Mouse (Mus musculus) liver, embryonic 15.5 days (tissue): ENCODE data around the gene Eif4g3. TPM values are rescaled to one million over a fixed set of nuclear protein-coding genes. Genes with fewer than 3 reads are reported as not detected.

Source experiments
- ATAC-seq: fragments of 200-750 bp; cut with Nextera tagmentation; 2 replicates; pipeline ENCODE4 v1.8.0; 2017; ENCODE audit warnings: moderate number of reproducible peaks, mild to moderate bottlenecking, moderate library complexity; ENCODE audit not compliant: insufficient read depth
- H3K27ac ChIP-seq: fragments of 300-500 bp; sonication (generic); replicated peaks from 2 replicates; pipeline ENCODE4 v1.5.1; 2015; ENCODE audit warnings: mild to moderate bottlenecking, inconsistent platforms
- H3K27me3 ChIP-seq: fragments of 300-500 bp; sonication (generic); 2 replicates; pipeline ENCODE4 v1.6.1; 2015; ENCODE audit warnings: mild to moderate bottlenecking, inconsistent platforms
- H3K36me3 ChIP-seq: fragments of 300-500 bp; sonication (generic); replicated peaks from 2 replicates; pipeline ENCODE4 v1.6.1; 2015; ENCODE audit warnings: moderate library complexity, mild to moderate bottlenecking, inconsistent platforms
- H3K4me1 ChIP-seq: fragments of 300-500 bp; sonication (generic); replicated peaks from 2 replicates; pipeline ENCODE4 v1.6.1; 2015; ENCODE audit warnings: inconsistent platforms
- H3K4me2 ChIP-seq: fragments of 300-500 bp; sonication (generic); 2 replicates; pipeline ENCODE4 v1.6.1; 2015; ENCODE audit warnings: moderate library complexity, mild to moderate bottlenecking, inconsistent platforms
- H3K4me3 ChIP-seq: fragments of 300-500 bp; sonication (generic); replicated peaks from 2 replicates; pipeline ENCODE4 v1.5.1; 2015; ENCODE audit warnings: mild to moderate bottlenecking, inconsistent platforms
- H3K9ac ChIP-seq: fragments of 300-500 bp; sonication (generic); 2 replicates; pipeline ENCODE4 v1.6.1; 2015; ENCODE audit warnings: moderate library complexity, mild to moderate bottlenecking, inconsistent platforms
- H3K9me3 ChIP-seq: fragments of 300-500 bp; sonication (generic); replicated peaks from 2 replicates; pipeline ENCODE4 v1.6.1; 2016; ENCODE audit warnings: inconsistent platforms
- WGBS: fragments of 180-500 bp; shearing (Covaris S2); methylation state at CpG from one replicate; pipeline ENCODE4 v1.1.7; 2015; ENCODE audit warnings: mixed read lengths; ENCODE audit not compliant: insufficient replicate concordance; 5-methylcytosine and 5-hydroxymethylcytosine counted together
- polyA plus RNA-seq: library from polyadenylated mRNA; unstranded; fragments of >200 nt; fragmentation: Nextera tagmentation; extraction: Ambion mirVana; gene quantifications from 2 replicates; pipeline ENCODE4 v1.2.1, GENCODE M21; 2015

The Eif4g3 gene
- polyA plus RNA-seq, 1 experiment from 2014 or later: 6.3 TPM

- no peaks in the 10 kb centered on the region for H3K4me1 ChIP-seq
- no peak overlapping the region for H3K4me3 ChIP-seq
Measured at GRCm38 (mm10) chr4:138131226-138131625, 138.4 kb downstream of the Eif4g3 start.

GRCm38 (mm10) chr4:138131716-138132115 lies 138.9 kb downstream of the Eif4g3 start:
- peaks cover 41% of the 10 kb centered on the region for H3K36me3 ChIP-seq
- WGBS: 85% methylated on average over 3 of the region's 3 CpGs
- H3K9ac ChIP-seq: no peak overlapping the region

More at GRCm38 (mm10) chr4:138131226-138131625, 138.4 kb downstream of the Eif4g3 start:
- Histone ChIP-seq H3K4me2 (no peak overlapping the region), H3K27me3 (no peaks in the 10 kb centered on the region), H3K36me3 (peaks cover 42% of the 10 kb centered on the region), H3K27ac (no peak overlapping the region), H3K9ac (no peak overlapping the region), H3K9me3 (no peaks in the 10 kb centered on the region)
- 79% methylated on average over 9 of the region's 9 CpGs for WGBS
- ATAC-seq: no peak

GRCm38 (mm10) chr4:138133360-138133759 lies 140.5 kb downstream of the Eif4g3 start:
- H3K4me3 ChIP-seq: no peak overlapping the region
- H3K27me3 ChIP-seq: no peaks in the 10 kb centered on the region
- H3K36me3 ChIP-seq: peaks cover 30% of the 10 kb centered on the region
- H3K27ac ChIP-seq: no peak overlapping the region
- ATAC-seq: no peak
- no peak overlapping the region for H3K4me2 ChIP-seq
- 77% methylated on average over 9 of the region's 9 CpGs for WGBS
- no peak overlapping the region for H3K9ac ChIP-seq
- H3K4me1 ChIP-seq: no peaks in the 10 kb centered on the region
- H3K9me3 ChIP-seq: no peaks in the 10 kb centered on the region

More at GRCm38 (mm10) chr4:138131716-138132115, 138.9 kb downstream of the Eif4g3 start:
- Histone ChIP-seq H3K9me3 (no peaks in the 10 kb centered on the region), H3K27me3 (no peaks in the 10 kb centered on the region), H3K4me3 (no peak overlapping the region), H3K4me2 (no peak overlapping the region), H3K27ac (no peak overlapping the region), H3K4me1 (no peaks in the 10 kb centered on the region)
- ATAC-seq: no peak

GRCm38 (mm10) chr4:138137336-138137735 lies 144.5 kb downstream of the Eif4g3 start:
- Histone ChIP-seq H3K4me1 (no peaks in the 10 kb centered on the region), H3K4me3 (no peak overlapping the region), H3K9ac (no peak overlapping the region), H3K36me3 (peaks cover 22% of the 10 kb centered on the region), H3K27me3 (no peaks in the 10 kb centered on the region), H3K9me3 (no peaks in the 10 kb centered on the region), H3K4me2 (no peak overlapping the region), H3K27ac (no peak overlapping the region)
- no peak for ATAC-seq
- 71% methylated on average over 4 of the region's 4 CpGs for WGBS

- 85% methylated on average over 17 of the region's 17 CpGs for WGBS
- no peak for ATAC-seq
Measured at GRCm38 (mm10) chr4:138137804-138138203, 145.0 kb downstream of the Eif4g3 start.

GRCm38 (mm10) chr4:138138219-138138618 lies 145.4 kb downstream of the Eif4g3 start:
- H3K9me3 ChIP-seq: no peaks in the 10 kb centered on the region
- 81% methylated on average over 7 of the region's 7 CpGs for WGBS
- no peaks in the 10 kb centered on the region for H3K4me1 ChIP-seq
- no peak overlapping the region for H3K4me3 ChIP-seq
- no peak overlapping the region for H3K4me2 ChIP-seq
- no peak for ATAC-seq
- H3K27me3 ChIP-seq: no peaks in the 10 kb centered on the region
- no peak overlapping the region for H3K27ac ChIP-seq
- H3K36me3 ChIP-seq: peaks cover 18% of the 10 kb centered on the region
- H3K9ac ChIP-seq: no peak overlapping the region

More at GRCm38 (mm10) chr4:138137804-138138203, 145.0 kb downstream of the Eif4g3 start:
- H3K4me3 ChIP-seq: no peak overlapping the region
- H3K4me2 ChIP-seq: no peak overlapping the region
- no peaks in the 10 kb centered on the region for H3K4me1 ChIP-seq
- no peaks in the 10 kb centered on the region for H3K9me3 ChIP-seq
- no peak overlapping the region for H3K27ac ChIP-seq
- H3K27me3 ChIP-seq: no peaks in the 10 kb centered on the region
- peaks cover 20% of the 10 kb centered on the region for H3K36me3 ChIP-seq
- no peak overlapping the region for H3K9ac ChIP-seq

- H3K9me3 ChIP-seq: no peaks in the 10 kb centered on the region
- H3K27ac ChIP-seq: no peak overlapping the region
- ATAC-seq: no peak
- H3K4me3 ChIP-seq: no peak overlapping the region
- 77% methylated on average over 7 of the region's 7 CpGs for WGBS
- no peaks in the 10 kb centered on the region for H3K4me1 ChIP-seq
- no peak overlapping the region for H3K4me2 ChIP-seq
- no peaks in the 10 kb centered on the region for H3K27me3 ChIP-seq
- 0 out of 2 replicates have a peak, but pooled peaks cover 3% of the 10 kb centered on the region for H3K36me3 ChIP-seq
- no peak overlapping the region for H3K9ac ChIP-seq
Measured at GRCm38 (mm10) chr4:138141358-138141757, 148.5 kb downstream of the Eif4g3 start.

GRCm38 (mm10) chr4:138147176-138147575 lies 154.4 kb downstream of the Eif4g3 start:
- Histone ChIP-seq H3K9me3 (no peaks in the 10 kb centered on the region), H3K4me3 (no peak overlapping the region), H3K9ac (no peak overlapping the region), H3K4me1 (no peaks in the 10 kb centered on the region), H3K27me3 (no peaks in the 10 kb centered on the region), H3K36me3 (peaks cover 14% of the 10 kb centered on the region; the same call in 1 of the 2 replicates), H3K27ac (no peak overlapping the region), H3K4me2 (no peak overlapping the region)
- WGBS: 77% methylated on average over 8 of the region's 8 CpGs
- ATAC-seq: no peak

GRCm38 (mm10) chr4:138149977-138150376 lies 157.2 kb downstream of the Eif4g3 start:
- H3K4me3 ChIP-seq: no peak overlapping the region
- WGBS: 57% methylated on average over 4 of the region's 4 CpGs
- no peaks in the 10 kb centered on the region for H3K4me1 ChIP-seq
- no peak overlapping the region for H3K27ac ChIP-seq
- H3K9me3 ChIP-seq: no peaks in the 10 kb centered on the region
- ATAC-seq: no peak
- no peak overlapping the region for H3K9ac ChIP-seq
- H3K27me3 ChIP-seq: no peaks in the 10 kb centered on the region
- H3K36me3 ChIP-seq: peaks cover 36% of the 10 kb centered on the region; the same call in 1 of the 2 replicates
- H3K4me2 ChIP-seq: no peak overlapping the region

- ATAC-seq: no peak
- Histone ChIP-seq H3K27ac (no peak overlapping the region), H3K27me3 (no peaks in the 10 kb centered on the region), H3K4me3 (no peak overlapping the region), H3K36me3 (peaks cover 44% of the 10 kb centered on the region), H3K4me1 (no peaks in the 10 kb centered on the region), H3K9ac (no peak overlapping the region), H3K4me2 (no peak overlapping the region), H3K9me3 (no peaks in the 10 kb centered on the region)
- WGBS: 80% methylated on average over 9 of the region's 9 CpGs
Measured at GRCm38 (mm10) chr4:138151226-138151625, 158.4 kb downstream of the Eif4g3 start.

- no peak for ATAC-seq
- peaks cover 60% of the 10 kb centered on the region for H3K36me3 ChIP-seq
Measured at GRCm38 (mm10) chr4:138153980-138154379, 161.2 kb downstream of the Eif4g3 start.

GRCm38 (mm10) chr4:138160918-138161317 lies 168.1 kb downstream of the Eif4g3 start:
- Histone ChIP-seq H3K4me3 (no peak overlapping the region), H3K27me3 (no peaks in the 10 kb centered on the region), H3K4me1 (no peaks in the 10 kb centered on the region), H3K9me3 (no peaks in the 10 kb centered on the region), H3K9ac (no peak overlapping the region), H3K36me3 (peaks cover 60% of the 10 kb centered on the region), H3K4me2 (no peak overlapping the region), H3K27ac (no peak overlapping the region)
- 61% methylated on average over 5 of the region's 5 CpGs for WGBS
- no peak for ATAC-seq

More at GRCm38 (mm10) chr4:138153980-138154379, 161.2 kb downstream of the Eif4g3 start:
- Histone ChIP-seq H3K9me3 (no peaks in the 10 kb centered on the region), H3K9ac (no peak overlapping the region), H3K4me3 (no peak overlapping the region), H3K27ac (no peak overlapping the region), H3K4me1 (no peaks in the 10 kb centered on the region), H3K4me2 (no peak overlapping the region), H3K27me3 (no peaks in the 10 kb centered on the region)
- 42% methylated on average over 3 of the region's 3 CpGs for WGBS
